Mouse (Mus musculus) liver, embryonic 14.5 days (tissue): ENCODE measurements around the gene D630003M21Rik.

Experiments
- CTCF ChIP-seq: IDR thresholded peaks from 2 replicates; pipeline ENCODE4 v1.5.1; 2016; ENCODE audit warnings: antibody characterized with exemption, low read depth, control low read depth
- EP300 ChIP-seq: IDR thresholded peaks from 2 replicates; pipeline ENCODE4 v1.6.1; 2016; ENCODE audit warnings: antibody characterized with exemption, low read depth

DNA sequence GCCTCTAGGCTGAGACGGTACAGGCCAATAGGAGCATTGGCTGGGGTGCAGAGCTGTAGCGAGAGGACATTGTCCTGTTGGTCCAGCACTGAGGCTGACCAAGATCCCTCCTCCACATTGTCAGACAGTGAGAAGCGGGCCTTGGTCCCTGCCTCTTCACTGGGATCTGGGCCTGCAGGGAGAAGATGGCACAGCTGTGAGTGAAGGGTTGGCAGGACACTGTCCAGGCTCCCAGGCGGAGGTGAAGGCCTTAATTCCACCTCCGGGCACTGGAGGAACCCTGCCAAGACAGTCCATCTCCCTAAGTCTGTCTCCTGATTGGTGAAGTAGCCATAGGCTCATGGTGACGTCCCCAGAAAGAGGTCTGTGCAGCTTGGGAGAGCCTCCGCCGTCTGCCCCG, 90.2 kb downstream of the D630003M21Rik start:
- TF ChIP-seq CTCF (no peak), EP300 (no peak)
